Mouse (Mus musculus) heart, adult 2 months (tissue): ENCODE measurements around the gene Rho. TPM values are rescaled to one million over a fixed set of nuclear protein-coding genes. Genes with fewer than 3 reads are reported as not detected.
A peak's percentile ranks its signal among the peaks of the same experiment; 100 is the strongest.

Source experiments
- DNase-seq, 2 experiments: peaks; one replicate each; pipeline ENCODE4 v3.0.0; 2021
- H3K27ac ChIP-seq: fragments of 200-600 bp; 2 replicates; pipeline ENCODE4 v1.8.1; 2022
- H3K27me3 ChIP-seq: fragments of 200-500 bp; 2 replicates; pipeline ENCODE4 v1.6.1; 2012; ENCODE audit warnings: mild to moderate bottlenecking, low read length, inconsistent platforms, mixed read lengths; ENCODE audit not compliant: control insufficient read depth, insufficient read depth
- H3K36me3 ChIP-seq: fragments of 200-500 bp; 2 replicates; pipeline ENCODE4 v1.6.1; 2012; ENCODE audit warnings: low read length, inconsistent platforms; ENCODE audit not compliant: control insufficient read depth, insufficient read depth
- H3K4me1 ChIP-seq: fragments of 200-500 bp; 2 replicates; pipeline ENCODE4 v1.6.1; 2011; ENCODE audit warnings: low read length; ENCODE audit not compliant: control insufficient read depth, insufficient read depth
- H3K4me3 ChIP-seq: fragments of 200-600 bp; 2 replicates; pipeline ENCODE4 v1.8.1; 2022
- H3K79me2 ChIP-seq: fragments of 200-500 bp; replicated peaks from 2 replicates; pipeline ENCODE4 v1.6.1; 2012; ENCODE audit warnings: mild to moderate bottlenecking, inconsistent platforms, low read length, moderate library complexity, mixed read lengths; ENCODE audit not compliant: control insufficient read depth, insufficient read depth
- H3K9ac ChIP-seq: fragments of 200-500 bp; 2 replicates; pipeline ENCODE4 v1.6.1; 2012; ENCODE audit warnings: low read depth, mild to moderate bottlenecking, control low read depth, inconsistent platforms, low read length, mixed read lengths
- CTCF ChIP-seq: fragments of 200-600 bp; IDR thresholded peaks from 2 replicates; pipeline ENCODE4 v1.8.1; 2022; ENCODE audit warnings: antibody characterized with exemption, mild to moderate bottlenecking, moderate library complexity
- EP300 ChIP-seq: fragments of 200-500 bp; IDR thresholded peaks from 2 replicates; pipeline ENCODE4 v1.6.1; 2011; ENCODE audit warnings: low read depth, low read length, control low read depth; ENCODE audit not compliant: insufficient read depth
- POLR2A ChIP-seq: fragments of 200-500 bp; IDR thresholded peaks from 2 replicates; pipeline ENCODE4 v1.6.1; 2011; ENCODE audit warnings: mild to moderate bottlenecking, low read depth, low read length, control low read depth; ENCODE audit not compliant: insufficient read depth
- WGBS: fragments of 180-500 bp; shearing (Covaris S2); methylation state at CpG from one replicate; pipeline ENCODE4 v1.1.7; 2018; 5-methylcytosine and 5-hydroxymethylcytosine counted together
- intact Hi-C: fragments of 180-260 bp; cut with DNase I; formaldehyde crosslinking; loops from one replicate; pipeline ENCODE4 v1.15.1; 2025
- polyA plus RNA-seq: library from polyadenylated mRNA; depleted of rRNA; stranded (reverse); fragments of >200 nt; gene quantifications from 2 replicates; pipeline ENCODE4 v1.2.3, GENCODE M21; 2012
- total RNA-seq, 2 experiments: library from RNA; stranded (reverse); gene quantifications; 2 replicates each; pipeline ENCODE4 v1.2.3; 2021

The Rho gene
- total and polyA plus RNA-seq, 3 experiments = 0.23 to 1.3 TPM; not detected in 1

GRCm38 (mm10) chr6:115909052-115909451, 22.5 kb upstream of the Rho start:
- TF ChIP-seq CTCF (no peak), EP300 (no peak), POLR2A (no peak)
- intact Hi-C loops = no loop called here
- DNase-seq = no peak
- Histone ChIP-seq H3K27ac (peak overlapping the region; percentile 66), H3K27me3 (no peaks in the 10 kb centered on the region), H3K4me3 (no peak overlapping the region), H3K79me2 (no peaks in the 10 kb centered on the region), H3K36me3 (no peaks in the 10 kb centered on the region; the same call in 1 of the 2 replicates), H3K9ac (no peak overlapping the region), H3K4me1 (peaks cover 41% of the 10 kb centered on the region)
- 69% methylated on average over 3 of the region's 3 CpGs for WGBS

GRCm38 (mm10) chr6:115909940-115910339, 21.6 kb upstream of the Rho start:
- WGBS = 32% methylated on average over 8 of the region's 8 CpGs
- TF ChIP-seq POLR2A = peak; percentile 50
- no peak for TF ChIP-seq CTCF
- TF ChIP-seq EP300 = peak; percentile 99
- DNase-seq = peak; percentile 74 to 87
- Histone ChIP-seq H3K4me1 (peaks cover 41% of the 10 kb centered on the region), H3K27me3 (no peaks in the 10 kb centered on the region), H3K4me3 (no peak overlapping the region), H3K27ac (peak overlapping the region; percentile 66), H3K9ac (peak overlapping the region; percentile 31), H3K36me3 (no peaks in the 10 kb centered on the region; the same call in 1 of the 2 replicates), H3K79me2 (no peaks in the 10 kb centered on the region)
- intact Hi-C loops = loop anchor here (1.0 to 2.0 kb wide), 3 partner anchors 49 to 97 kb away; partner anchors contain the start of gene Plxnd1

GRCm38 (mm10) chr6:115911763-115912162, 19.8 kb upstream of the Rho start:
- peak in 1 of 2 experiments; percentile 44 for DNase-seq
- Histone ChIP-seq H3K79me2 (no peaks in the 10 kb centered on the region), H3K36me3 (no peaks in the 10 kb centered on the region; the same call in 1 of the 2 replicates), H3K27me3 (no peaks in the 10 kb centered on the region), H3K27ac (peak overlapping the region; percentile 66), H3K4me3 (no peak overlapping the region), H3K4me1 (peaks cover 42% of the 10 kb centered on the region), H3K9ac (no peak overlapping the region)
- intact Hi-C loops = loop anchor here (2.0 kb wide), 2 partner anchors 83 to 95 kb away; partner anchors contain the start of gene Plxnd1
- 48% methylated on average over 6 of the region's 6 CpGs for WGBS
- no peak for TF ChIP-seq POLR2A
- TF ChIP-seq EP300 = 0 out of 2 replicates have a peak, but pooled peaks have one; percentile 11

- intact Hi-C loops = no loop called here
- Histone ChIP-seq H3K9ac (no peak overlapping the region), H3K27ac (peak overlapping the region; percentile 66; the same call in 1 of the 2 replicates), H3K4me3 (no peak overlapping the region), H3K36me3 (no peaks in the 10 kb centered on the region; the same call in 1 of the 2 replicates), H3K27me3 (no peaks in the 10 kb centered on the region), H3K79me2 (no peaks in the 10 kb centered on the region), H3K4me1 (peaks cover 39% of the 10 kb centered on the region)
- no peak for TF ChIP-seq EP300
- TF ChIP-seq CTCF = no peak
- no peak for TF ChIP-seq POLR2A
- 75% methylated on average over 10 of the region's 10 CpGs for WGBS
- DNase-seq = no peak
Observed at GRCm38 (mm10) chr6:115913482-115913881, 18.1 kb upstream of the Rho start.

GRCm38 (mm10) chr6:115914511-115915202, 16.9 kb upstream of the Rho start:
- Histone ChIP-seq H3K79me2 (no peaks in the 10 kb centered on the region), H3K4me1 (peaks cover 39% of the 10 kb centered on the region), H3K4me3 (no peak overlapping the region), H3K9ac (no peak overlapping the region), H3K36me3 (no peaks in the 10 kb centered on the region), H3K27ac (peak overlapping the region; percentile 67), H3K27me3 (no peaks in the 10 kb centered on the region)
- intact Hi-C loops = no loop called here
- DNase-seq = no peak
- 80% methylated on average over 15 of the region's 15 CpGs for WGBS
- TF ChIP-seq POLR2A (no peak), CTCF (no peak), EP300 (no peak)

- no peaks in the 10 kb centered on the region for H3K36me3 ChIP-seq
- no peaks in the 10 kb centered on the region for H3K27me3 ChIP-seq
- intact Hi-C loops = no loop called here
- H3K4me1 ChIP-seq = peaks cover 35% of the 10 kb centered on the region
- H3K9ac ChIP-seq = peak overlapping the region; percentile 4; the same call in 1 of the 2 replicates
- WGBS = 16% methylated on average over 17 of the region's 17 CpGs
- peak overlapping the region; percentile 23 for H3K4me3 ChIP-seq
- no peak for TF ChIP-seq CTCF
- TF ChIP-seq EP300 = peak; percentile 66; the same call in 1 of the 2 replicates
- H3K27ac ChIP-seq = peak overlapping the region; percentile 67
- H3K79me2 ChIP-seq = no peaks in the 10 kb centered on the region
- peak in 1 of 2 experiments; percentile 63 for DNase-seq
Observed at GRCm38 (mm10) chr6:115915601-115916445, 15.7 kb upstream of the Rho start.
